Mouse (Mus musculus) WW6 (cell line): ENCODE results near the gene Dusp1.

Experiments
- DNase-seq: peaks from one replicate; pipeline ENCODE4 v3.0.0-alpha.2; 2013; ENCODE audit warnings: low read depth, low spot score

Gene Dusp1

DNA sequence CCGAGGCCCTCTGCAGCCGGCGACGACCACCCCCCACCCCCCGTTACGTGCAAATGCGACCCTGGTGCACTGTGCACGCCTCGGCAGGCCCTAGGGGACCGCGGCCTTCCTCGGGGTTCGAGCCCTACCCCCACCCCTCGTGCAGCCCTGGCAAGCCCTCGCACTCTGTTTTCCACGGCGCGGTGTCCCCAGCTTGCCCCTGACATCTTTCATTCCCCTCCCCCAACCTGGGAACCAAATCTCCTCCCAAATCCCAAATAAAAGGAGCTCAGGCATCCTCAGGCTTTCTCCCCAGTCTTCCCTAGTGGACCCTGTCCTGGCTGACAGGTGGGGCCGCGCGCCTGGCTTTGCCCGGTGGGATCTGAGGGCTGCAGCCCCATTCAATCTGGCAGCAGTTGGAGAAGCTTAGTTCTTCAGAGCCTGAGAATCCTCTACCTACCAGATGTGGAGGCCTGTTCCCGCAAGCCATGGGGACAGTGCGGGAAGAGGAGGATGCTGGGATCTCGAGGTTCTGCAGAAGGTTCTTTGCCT lies at the start of gene Dusp1:
Gene Dusp1, minus strand, starts transcription at position 478 of the 531 bp plus-strand sequence.
- DNase-seq = no peak

DNA sequence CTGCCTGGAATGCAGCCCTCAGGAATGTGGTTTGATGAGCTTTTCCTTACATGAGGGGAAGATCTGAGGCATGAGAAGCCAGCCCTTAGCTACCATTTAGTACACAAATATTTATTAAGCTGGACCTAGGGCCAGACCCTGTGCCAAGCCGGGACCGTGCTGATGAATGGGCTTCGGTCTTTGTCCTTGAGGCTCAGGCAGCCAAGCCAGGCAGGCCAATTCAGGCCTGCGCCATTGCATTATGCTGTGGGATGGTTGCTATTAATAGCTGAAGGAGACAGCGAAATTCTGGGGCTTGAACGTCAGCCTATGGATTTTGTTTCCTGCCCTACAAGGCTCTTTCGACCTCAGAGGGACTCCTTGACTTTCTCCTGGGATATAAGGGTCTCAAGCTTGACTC lies 49.4 kb upstream of the Dusp1 start:
- no peak for DNase-seq

DNA sequence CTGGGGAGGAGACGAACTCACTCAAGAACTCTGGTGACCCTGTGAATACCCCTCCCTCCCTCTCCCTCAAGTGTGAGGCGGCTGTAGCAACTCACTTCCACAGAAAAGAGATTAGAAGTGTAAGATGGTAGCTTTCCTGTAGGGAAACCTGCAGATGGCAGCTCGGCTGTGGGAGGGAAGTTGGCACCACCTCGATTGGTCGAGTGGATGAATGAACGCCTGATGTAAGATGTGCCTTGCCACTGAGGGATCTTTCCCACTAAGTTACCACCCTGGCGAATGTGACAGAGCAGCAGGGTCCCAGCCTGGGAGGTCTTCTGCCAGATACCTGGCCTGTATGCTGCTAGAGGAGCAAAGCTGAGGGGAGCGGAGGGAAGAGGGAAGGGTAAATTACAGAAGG lies 47.9 kb upstream of the Dusp1 start:
- DNase-seq = no peak

DNA sequence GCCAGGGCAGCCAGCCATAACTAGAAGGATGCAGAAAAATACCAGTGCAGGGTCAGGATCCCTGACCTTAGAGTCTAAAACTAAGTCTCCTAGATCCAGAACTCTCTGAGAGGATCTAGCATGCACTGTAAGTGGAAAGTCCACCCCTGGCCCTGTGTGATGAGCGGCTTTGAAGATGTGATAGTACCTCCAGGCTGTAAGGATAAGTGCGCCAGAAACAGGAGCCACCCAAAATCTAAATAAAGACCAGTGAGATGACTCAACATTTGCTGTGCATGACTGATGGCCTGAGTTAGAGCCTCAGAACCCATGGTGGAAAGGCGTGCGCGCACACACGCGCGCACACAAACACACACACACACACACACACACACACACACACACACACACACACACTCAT lies 46.9 kb upstream of the Dusp1 start:
- no peak for DNase-seq

DNA sequence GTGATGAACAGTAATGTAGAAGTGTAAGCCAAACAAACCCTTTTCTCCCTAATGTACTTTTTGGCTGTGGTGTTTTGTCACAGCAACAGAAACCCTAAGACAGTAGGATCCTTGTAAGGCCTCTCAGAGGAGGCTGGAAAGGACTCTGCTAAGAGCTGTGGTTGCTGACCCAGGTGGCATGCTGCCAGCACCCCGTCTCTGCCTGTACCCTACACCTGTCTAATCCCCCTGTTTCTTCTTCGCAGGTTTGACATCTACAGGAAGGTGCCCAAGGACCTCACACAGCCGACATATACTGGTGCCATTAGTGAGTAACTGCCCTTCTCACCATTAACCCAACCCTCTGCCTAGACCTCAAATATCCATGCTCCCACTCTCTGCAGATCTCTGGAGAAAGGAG lies 46.4 kb upstream of the Dusp1 start:
- no peak for DNase-seq

DNA sequence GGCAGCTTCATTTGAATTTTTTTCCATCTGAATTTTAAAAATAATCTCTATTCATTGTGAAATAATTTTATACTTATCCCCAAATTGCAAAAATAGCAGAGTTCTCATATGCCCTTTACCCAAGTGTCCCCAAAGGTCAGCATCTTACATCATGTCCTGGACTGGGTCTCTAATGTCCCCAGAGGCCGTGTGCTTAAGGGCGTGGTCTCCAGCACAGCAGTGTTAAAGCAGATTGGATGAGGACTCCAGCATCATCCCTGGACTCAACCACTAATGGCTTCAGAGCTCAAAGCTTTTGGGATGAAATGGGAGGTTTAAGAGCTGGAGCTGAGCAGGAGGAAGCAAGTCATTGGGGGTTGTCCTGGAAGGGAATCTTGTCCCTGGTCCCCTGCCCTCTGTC lies 44.6 kb upstream of the Dusp1 start:
- DNase-seq = no peak

DNA sequence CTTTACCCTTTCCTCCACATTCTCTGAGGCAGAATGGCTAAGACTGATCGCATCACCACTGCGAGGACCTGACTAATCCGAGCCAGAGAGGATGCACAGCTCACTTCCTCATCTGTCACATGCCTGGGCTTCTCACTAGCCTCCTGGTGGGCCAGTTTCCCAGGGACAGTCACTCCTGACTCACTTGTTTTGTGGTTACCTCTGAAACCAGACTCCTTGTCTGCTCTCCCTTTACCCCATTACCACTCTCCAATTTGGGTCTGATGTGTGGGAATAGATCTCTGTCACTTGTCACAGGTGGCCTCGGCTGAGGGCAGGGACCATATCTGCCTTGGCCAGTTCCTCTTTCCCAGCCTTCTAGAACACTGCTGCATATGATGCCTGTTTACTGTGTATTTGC lies 43.7 kb upstream of the Dusp1 start:
- DNase-seq = no peak

DNA sequence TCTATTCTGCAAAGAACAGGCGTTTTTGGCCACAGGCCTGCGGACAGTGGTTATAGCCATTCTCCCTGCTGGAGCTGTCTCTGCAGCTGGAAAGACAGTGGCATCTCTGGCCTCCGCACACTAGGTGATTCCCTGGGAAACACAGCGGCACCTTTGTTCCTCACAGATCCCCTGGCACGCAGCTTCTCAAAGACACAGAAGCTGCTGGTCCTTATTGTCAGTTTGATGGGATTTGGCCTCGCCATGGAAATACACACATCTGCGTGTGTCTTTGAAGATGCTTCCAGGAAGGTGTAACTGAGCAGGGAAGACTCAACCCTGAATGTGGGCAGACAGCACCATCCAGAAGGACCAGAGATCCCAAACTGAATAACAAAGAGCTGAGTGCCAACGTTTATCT lies 41.4 kb upstream of the Dusp1 start:
- no peak for DNase-seq

DNA sequence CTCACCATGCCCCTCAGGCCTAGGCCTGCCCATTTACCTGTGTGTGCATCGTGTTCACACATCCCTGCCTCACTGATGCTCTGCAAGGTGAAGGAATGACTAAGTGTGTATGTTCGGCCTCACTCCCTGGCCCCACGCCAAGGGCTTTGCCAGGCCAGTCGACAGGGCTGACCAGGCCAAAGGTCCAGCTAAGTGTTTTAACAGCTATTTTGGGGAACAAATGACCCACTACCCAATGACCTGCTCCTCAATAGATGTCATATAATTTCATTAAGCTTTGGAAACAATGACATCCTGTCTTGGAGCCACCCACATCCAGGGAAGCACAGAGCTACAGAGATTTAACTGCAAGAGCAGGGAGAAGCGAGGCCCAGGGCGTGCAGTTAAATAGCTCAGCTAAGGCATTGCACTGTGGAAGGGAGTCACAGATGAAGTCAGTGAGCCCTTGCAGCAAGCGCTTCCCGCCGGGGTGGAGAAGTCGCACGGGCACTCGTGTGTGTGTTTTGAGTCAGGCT lies 40.5 kb upstream of the Dusp1 start:
- DNase-seq = no peak

DNA sequence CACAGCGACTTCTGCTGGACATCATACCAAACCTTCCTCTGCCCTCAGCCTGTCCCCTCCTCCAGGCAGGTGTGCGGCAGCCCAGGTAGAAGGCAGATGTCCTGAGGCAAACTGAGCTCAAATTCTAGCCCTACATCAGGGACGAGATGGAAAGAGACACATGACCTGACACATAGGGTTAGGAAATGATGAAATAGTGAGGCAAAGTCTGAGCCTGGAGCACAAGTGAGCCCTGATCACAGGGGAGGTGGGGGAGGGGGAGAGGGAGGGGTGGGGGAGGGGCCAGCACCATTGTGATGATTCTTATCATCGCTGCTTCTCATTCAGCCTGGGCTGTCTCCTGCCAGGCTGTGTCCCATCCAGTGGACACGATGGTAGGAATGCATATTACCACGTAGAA lies 40.0 kb upstream of the Dusp1 start:
- DNase-seq = no peak

DNA sequence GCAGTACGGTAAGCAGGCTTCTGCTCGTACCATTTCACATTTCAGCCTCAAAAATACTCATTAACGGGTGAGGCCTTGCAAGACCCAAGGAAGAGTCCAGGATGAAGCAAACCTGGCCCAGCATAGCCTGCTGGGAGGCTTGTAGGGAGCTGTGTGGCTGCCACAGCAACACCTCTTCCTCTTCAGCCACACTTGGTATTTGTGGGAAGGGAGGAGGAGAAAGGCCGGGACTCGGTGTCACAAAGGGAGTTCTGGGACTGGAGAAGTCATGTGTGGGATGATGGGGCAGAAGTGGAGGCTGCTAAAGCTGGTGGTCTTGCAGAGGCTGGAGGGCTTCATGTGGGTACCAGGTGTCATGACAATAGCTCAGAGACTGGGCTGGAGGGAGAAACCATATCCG lies 39.6 kb upstream of the Dusp1 start:
- no peak for DNase-seq

DNA sequence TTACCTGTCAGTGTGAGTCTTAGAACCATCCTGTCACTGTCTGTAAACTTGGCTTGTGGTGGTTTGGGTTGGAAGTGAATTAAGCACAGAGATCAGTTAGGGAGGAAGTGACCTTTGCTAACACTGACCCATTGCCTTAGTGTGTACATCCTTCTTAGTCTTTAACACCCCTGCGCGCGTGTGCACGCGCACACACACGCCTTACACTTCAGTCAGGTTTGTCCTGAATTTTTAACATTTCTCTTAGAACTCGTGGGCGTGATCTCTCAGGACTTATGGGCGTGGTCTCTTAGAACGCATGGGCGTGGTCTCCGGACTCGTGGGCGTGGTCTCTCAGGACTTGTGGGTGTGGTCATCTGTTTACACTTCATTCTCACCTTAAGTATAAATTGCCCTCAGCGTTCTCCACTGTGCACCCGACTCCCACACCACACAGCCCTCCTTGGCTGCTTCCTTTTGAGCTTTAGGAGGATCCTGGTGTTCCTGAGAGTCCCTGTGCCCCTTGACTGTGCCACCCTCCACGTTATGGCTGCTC lies 39.1 kb upstream of the Dusp1 start:
- peak; percentile 64 for DNase-seq

DNA sequence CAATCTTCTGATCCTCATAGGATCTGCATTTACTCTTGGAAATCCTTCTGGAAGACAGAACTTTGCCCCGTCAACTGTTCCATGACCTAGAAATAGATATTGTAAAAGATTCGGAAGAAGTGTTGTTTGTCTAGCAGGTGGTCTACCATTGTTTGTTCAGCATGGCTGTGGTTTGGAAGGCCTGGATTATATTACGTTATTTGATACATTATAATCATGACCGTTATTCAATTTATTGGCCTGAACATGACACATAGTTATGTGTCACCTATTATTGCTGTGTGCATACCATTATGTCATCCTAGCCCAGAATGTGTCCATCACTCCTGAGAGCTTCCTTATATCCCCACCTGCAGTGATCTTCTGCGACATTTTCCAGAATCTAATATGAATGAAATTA lies 36.9 kb upstream of the Dusp1 start:
- DNase-seq = no peak

DNA sequence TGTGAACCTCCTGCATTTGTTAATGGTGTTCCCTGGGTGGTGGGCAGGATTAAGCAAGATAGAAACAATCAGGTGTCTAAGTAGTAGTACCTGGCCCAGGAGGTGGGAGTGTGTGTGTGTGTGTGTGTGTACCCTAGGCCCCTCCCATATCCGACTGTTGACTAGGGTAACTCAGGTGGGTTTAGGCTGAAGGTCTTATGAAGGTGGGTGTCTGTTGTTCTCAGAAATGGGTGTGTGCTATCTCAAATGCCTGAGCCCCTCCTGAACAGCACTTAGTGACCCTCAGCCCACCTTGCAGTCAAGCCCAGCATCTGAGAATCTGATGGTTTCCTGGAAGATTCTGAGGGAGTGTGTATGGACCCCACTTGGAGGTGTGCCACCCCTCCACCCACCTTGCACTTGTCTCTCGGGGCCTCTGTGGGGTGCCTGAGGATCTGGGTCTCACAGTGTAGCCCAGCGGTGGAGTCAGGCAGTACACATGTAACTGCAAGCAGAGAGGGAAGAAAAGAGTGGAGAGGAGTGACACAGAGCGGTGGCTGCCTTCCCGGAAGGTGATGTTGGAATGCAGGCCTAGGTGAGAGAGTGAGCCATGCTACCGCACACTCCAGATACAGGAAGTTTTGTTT lies 35.0 kb upstream of the Dusp1 start:
- peak; percentile 65 for DNase-seq

DNA sequence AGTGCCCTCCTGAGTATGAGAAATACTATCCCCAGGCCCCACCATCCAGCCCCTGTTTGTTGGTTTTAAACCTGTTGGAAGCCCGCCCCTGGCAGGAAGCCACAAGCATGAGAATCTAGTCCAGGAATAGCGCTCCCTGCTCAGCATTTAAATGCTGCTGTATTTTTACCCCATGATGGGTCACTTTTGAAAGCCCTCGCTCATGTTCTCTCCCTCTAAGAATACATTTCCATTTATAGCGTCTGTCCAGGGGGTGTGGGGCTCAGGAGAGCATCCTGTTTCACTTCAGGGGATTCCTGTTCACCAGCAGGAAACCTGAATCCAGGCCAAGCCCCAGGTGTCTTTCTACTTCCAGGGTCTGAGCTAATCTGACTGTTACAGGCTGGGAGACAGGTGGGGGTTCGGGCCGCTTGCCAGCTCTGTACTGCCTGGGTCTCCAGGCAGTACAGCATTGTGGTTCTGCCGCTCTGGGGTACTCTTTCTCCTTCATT lies 34.3 kb upstream of the Dusp1 start:
- peak; percentile 18 for DNase-seq

DNA sequence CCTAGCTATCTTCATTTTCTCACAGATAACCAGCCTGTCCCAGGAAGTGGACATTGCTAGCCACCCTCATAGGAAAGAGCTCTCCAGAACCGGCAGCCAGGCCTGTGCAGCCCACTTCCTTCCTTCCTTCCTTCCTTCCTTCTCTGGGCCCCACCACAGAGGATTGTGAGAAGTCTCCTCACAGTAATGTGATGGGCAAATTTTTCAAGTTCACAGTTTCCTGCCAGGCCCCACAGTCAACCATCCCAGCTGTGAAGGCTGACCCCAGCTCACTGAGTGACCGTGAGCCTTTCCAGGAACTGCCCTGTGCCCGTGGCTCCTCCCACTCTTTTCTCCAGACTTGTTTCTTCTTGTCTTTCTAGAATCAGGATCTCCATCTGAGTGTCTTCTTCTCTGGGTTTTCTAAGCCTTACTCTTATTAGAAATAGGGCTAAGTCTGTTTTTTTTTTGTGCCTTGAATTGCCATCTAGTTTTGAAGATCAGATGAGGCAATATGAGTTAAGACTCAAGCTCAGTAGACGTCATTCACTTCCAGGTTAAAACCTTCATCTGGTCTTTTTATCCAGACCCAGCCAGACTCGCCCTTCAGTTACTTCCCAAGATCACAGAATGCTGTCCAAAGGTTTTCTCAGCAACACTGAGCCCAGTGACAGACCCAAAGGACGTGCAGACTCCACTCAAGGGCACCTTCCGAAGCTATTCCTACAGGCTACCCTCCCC lies 33.7 kb upstream of the Dusp1 start:
- DNase-seq = no peak

DNA sequence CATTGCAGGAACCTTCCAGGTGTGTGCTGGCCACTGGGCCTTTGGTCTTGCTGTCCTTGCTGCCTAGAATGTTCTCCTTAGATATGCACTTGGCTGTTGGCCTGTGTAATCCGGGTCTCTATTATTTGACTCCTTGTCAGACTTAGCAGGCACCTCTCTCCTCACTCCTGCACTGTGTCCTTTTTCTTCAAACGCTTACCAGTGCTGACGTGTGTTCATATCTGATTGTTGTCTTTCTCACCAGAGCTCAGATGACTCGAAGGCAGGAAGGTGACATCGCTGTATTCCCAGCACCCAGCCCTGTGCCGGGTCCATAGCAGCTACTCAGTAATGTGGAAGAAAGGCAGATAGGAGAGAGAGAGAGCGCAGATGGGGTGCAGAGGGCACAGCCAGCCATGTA lies 33.0 kb upstream of the Dusp1 start:
- DNase-seq = no peak

DNA sequence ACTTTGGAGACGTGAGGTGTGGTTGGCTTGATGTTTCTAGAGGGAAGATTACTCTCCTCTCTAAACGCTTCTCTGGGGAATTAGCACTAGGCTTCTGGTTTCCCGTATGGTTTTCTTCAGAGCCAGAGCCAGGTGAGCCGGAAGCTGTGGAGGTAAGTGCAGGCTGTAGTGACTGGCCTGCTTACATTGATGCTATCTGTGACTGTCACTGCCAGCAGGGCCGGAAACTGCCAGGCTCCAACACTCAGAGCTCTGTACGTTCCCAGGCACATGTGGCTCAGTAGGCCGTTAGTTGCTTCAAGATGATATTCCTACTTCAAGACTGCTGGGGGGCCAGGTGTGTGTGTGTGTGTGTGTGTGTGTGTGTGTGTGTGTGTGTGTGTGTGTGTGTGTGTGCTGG lies 32.2 kb upstream of the Dusp1 start:
- DNase-seq = no peak

DNA sequence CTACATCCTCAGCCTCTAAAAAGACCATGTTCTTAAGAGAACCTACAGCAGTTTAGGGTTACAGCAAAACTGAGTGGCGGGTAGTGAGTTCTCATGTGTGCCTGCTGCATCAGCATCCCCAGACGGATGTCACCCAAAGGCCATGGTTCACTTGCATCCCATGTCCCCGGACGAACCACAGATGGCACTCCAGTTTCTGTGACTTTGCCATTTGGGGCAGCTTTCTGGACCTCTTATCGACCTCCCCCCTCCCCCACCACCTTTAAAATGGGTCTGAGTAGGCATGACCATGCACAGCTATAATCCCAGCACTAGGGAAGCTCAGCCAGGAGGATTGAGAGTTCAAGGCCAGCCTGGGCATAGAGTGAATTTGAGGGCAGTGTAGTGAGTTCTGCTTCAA lies 31.3 kb upstream of the Dusp1 start:
- DNase-seq = no peak

DNA sequence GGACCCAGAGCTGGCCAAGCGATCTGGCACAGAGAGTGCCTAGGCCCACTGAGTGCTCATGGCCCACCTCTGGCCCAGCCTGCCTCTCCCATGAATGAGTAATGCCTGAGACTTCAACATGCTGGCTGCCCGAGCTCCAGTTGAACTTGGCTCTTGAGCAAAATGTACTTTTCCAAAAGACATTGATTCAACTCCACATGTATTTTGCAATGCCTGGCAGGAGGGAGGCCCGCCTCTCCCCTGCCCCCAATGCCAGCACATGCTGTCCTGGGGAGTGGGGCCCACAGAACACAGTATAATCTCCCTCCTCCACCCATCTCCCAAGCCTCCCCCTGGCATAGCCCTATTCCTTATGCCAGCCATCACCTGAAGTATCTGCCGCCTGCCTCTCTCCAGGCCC lies 30.6 kb upstream of the Dusp1 start:
- no peak for DNase-seq

DNA sequence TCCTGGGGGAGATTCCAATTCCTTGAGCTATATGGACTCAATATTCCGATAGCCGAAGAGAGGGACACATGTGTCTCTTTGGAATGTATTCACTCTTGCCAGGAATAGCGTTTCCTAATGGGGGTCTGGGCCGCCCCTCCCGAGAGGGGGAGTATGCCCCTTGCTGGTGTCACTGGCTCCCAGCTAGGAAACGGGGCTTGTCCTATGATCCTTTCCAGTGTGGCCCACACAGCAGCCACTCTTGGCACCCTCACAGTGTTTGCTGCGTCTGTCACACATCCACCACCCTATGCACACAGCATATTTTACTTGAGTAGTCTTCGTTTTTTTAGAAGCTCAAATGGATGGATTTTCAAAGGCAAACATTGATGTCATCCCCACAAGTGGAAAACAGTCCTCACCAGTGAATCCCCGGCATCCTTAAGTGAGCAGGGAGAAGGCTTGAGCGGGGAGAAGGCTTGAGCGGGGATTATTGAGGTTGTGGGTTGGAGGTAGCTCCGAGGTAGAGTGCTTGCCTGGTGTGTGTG lies 26.1 kb upstream of the Dusp1 start:
- no peak for DNase-seq

DNA sequence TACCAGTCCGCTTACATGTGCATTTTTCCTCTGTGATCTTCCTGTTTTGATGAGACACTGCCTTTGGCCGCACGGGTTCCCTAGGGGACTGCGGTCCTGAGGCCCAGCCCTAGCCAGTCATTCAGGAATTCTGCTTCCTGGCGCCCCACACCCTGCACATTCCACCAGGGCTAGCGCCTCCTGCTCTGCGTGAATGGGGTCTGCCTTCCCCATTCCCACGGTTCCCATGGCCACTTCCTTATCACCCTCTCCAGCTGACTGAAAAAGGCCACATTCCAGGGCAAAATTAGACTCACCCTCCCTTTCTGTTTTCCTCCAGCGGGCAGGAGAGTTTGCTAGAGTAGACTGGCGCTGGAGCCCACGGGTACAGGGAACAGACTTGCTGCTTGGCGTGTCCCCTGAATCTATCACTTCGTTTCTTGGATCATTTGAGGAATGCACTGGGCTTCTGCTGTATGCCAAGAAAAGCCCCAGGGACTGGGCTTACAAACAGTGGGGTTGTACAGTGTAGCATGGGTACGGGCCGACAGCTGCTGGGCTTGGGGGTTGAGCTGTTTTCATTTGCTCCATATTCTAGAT lies 22.7 kb upstream of the Dusp1 start:
- DNase-seq = no peak
